Mouse (Mus musculus) neural tube, embryonic 14.5 days (tissue): ENCODE results near the gene Crybg2. TPM values are rescaled to one million over a fixed set of nuclear protein-coding genes. Genes with fewer than 3 reads are reported as not detected.

Source experiments
- ATAC-seq: fragments of 200-750 bp; cut with Nextera tagmentation; 2 replicates; pipeline ENCODE4 v1.8.0; 2017; ENCODE audit warnings: low read depth, mild to moderate bottlenecking, moderate TSS enrichment, moderate library complexity
- H3K27ac ChIP-seq: fragments of 300-500 bp; sonication (generic); 2 replicates; pipeline ENCODE4 v1.5.1; 2014; ENCODE audit warnings: low read depth, mild to moderate bottlenecking, control low read depth, low read length, moderate library complexity, mixed read lengths
- H3K27me3 ChIP-seq: fragments of 300-500 bp; sonication (generic); 2 replicates; pipeline ENCODE4 v1.6.1; 2014; ENCODE audit warnings: low read length; ENCODE audit not compliant: control insufficient read depth, insufficient read depth
- H3K36me3 ChIP-seq: fragments of 300-500 bp; sonication (generic); 2 replicates; pipeline ENCODE4 v1.6.1; 2014; ENCODE audit warnings: low read length, mixed read lengths; ENCODE audit not compliant: control insufficient read depth, insufficient read depth
- H3K4me1 ChIP-seq: fragments of 300-500 bp; sonication (generic); 2 replicates; pipeline ENCODE4 v1.6.1; 2014; ENCODE audit warnings: low read length; ENCODE audit not compliant: control insufficient read depth, insufficient read depth
- H3K4me2 ChIP-seq: fragments of 300-500 bp; sonication (generic); 2 replicates; pipeline ENCODE4 v1.6.1; 2014; ENCODE audit warnings: mild to moderate bottlenecking, low read depth, low read length, control low read depth
- H3K4me3 ChIP-seq: fragments of 300-500 bp; sonication (generic); 2 replicates; pipeline ENCODE4 v1.5.1; 2014; ENCODE audit warnings: low read depth, low read length, control low read depth, mixed read lengths
- H3K9ac ChIP-seq: fragments of 300-500 bp; sonication (generic); replicated peaks from 2 replicates; pipeline ENCODE4 v1.6.1; 2014; ENCODE audit warnings: low read depth, mild to moderate bottlenecking, control low read depth, low read length, mixed read lengths
- H3K9me3 ChIP-seq: fragments of 300-500 bp; sonication (generic); 2 replicates; pipeline ENCODE4 v1.6.1; 2016; ENCODE audit warnings: low read length; ENCODE audit not compliant: control insufficient read depth
- WGBS: fragments of 180-500 bp; shearing (Covaris S2); extraction: QIAGEN DNeasy Blood & Tissue Kit; methylation state at CpG from one replicate; pipeline ENCODE4 v1.1.7; 2014; 5-methylcytosine and 5-hydroxymethylcytosine counted together
- polyA plus RNA-seq: library from polyadenylated mRNA; unstranded; fragments of >200 nt; fragmentation: Nextera tagmentation; extraction: Ambion mirVana; gene quantifications from 2 replicates; pipeline ENCODE4 v1.2.1, GENCODE M21; 2014

Crybg2 gene
- polyA plus RNA-seq, 1 experiment from 2014 or later = 2.9 TPM

DNA sequence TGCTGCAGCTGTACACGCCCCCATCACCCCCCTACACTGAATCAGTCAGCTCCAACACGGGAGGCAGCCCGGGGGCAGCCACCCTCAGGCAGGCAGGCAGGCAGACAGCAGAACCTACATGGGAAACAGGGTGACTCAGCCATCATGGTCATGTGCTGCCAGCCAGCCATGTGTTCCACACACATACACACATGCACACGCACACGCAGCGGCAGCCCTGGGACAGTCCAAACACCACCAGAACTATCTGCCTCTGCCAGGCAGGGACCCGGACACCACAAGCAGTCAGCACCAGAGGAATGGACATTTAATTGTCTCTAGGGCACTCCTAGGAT is 66.5 kb downstream of the Crybg2 start:
- 84% methylated on average over 7 of the region's 7 CpGs for WGBS
- H3K27me3 ChIP-seq = no peaks in the 10 kb centered on the region
- H3K4me2 ChIP-seq = no peak overlapping the region
- ATAC-seq = no peak
- H3K9me3 ChIP-seq = no peaks in the 10 kb centered on the region
- peaks cover 11% of the 10 kb centered on the region; the same call in 1 of the 2 replicates for H3K4me1 ChIP-seq
- H3K27ac ChIP-seq = no peak overlapping the region
- H3K36me3 ChIP-seq = no peaks in the 10 kb centered on the region
- H3K9ac ChIP-seq = 0 out of 2 replicates have a peak overlapping the region, but pooled peaks have one; percentile 25
- H3K4me3 ChIP-seq = no peak overlapping the region

DNA sequence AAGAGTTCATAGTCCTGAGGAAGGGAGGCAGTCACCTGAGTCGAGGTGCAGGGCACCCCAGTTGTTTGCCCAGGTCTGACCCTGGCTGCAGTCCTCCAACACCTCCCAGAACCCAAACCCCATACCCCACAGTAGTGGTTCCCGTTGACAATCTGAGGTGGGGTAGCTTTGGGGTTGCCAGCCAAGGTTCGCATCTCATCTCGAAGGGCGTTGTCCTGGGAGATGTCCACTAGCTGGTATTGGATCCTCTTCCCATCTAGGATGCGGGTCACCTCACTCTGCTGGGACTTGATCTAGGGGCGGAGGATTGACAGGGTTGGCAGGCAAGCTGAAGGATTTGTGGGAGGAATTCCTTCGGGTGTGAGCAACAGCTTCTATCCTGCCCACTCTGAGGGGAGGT is 67.2 kb downstream of the Crybg2 start:
- peak overlapping the region; percentile 84 for H3K4me3 ChIP-seq
- H3K9ac ChIP-seq = peak overlapping the region; percentile 92
- H3K27ac ChIP-seq = no peak overlapping the region
- no peaks in the 10 kb centered on the region for H3K27me3 ChIP-seq
- H3K4me1 ChIP-seq = peaks cover 11% of the 10 kb centered on the region; the same call in 1 of the 2 replicates
- 66% methylated on average over 8 of the region's 8 CpGs for WGBS
- H3K9me3 ChIP-seq = no peaks in the 10 kb centered on the region
- no peak for ATAC-seq
- peak overlapping the region; percentile 78 for H3K4me2 ChIP-seq
- H3K36me3 ChIP-seq = no peaks in the 10 kb centered on the region

DNA sequence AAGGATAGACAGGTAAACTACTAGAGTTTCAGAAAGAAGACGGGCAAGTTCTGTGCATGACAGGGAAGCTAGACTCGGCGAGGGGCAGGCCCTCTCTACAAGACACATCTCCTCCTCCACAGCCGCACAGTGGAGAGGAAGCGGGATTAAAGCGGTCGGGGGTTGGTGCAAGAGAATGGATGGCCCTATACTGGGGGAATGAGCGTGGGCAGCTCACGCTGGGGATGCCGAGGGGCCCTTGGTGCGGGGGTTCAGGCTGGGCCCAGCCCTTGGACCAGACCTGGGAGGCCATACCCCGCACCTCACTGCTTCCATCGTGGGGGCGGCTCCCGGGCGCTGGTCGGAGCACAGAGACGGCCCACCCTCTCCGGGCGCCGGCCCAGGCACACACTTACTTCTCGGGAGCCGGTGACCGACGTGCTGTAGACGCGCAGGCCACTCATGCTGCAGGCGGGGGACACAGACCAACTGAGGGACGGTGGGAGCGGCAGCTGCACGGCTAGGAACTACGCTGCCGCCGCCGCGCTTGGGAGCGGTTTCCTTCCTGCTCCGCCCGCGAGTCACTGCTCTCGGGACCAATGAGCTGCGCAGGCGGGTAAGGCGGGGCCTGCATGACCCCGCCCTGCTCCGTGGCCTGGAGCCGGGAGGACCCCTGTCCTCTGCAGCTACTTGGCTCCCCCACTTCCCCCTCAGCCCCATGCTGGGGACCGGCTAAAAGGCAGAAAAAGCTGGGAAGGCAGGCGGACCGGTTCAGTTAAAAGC is 67.8 kb downstream of the Crybg2 start, which contains the start of gene Sh3bgrl3:
Sh3bgrl3 (minus strand) TSS at position 569 of the 762 bp plus-strand sequence.
- Histone ChIP-seq H3K4me3 (peak within 1 kb of the TSS; percentile 84), H3K4me2 (peak within 1 kb of the TSS; percentile 78), H3K27me3 (no peaks in the 10 kb centered on the region), H3K4me1 (peaks cover 11% of the 10 kb centered on the region; the same call in 1 of the 2 replicates), H3K9me3 (no peaks in the 10 kb centered on the region), H3K27ac (peak within 1 kb of the TSS; percentile 76), H3K9ac (peak within 1 kb of the TSS; percentile 92), H3K36me3 (no peaks in the 10 kb centered on the region)
- under 1% methylated on average over 46 of the region's 50 CpGs for whole genome bisulfite sequencing
- ATAC-seq = peak; percentile 96

DNA sequence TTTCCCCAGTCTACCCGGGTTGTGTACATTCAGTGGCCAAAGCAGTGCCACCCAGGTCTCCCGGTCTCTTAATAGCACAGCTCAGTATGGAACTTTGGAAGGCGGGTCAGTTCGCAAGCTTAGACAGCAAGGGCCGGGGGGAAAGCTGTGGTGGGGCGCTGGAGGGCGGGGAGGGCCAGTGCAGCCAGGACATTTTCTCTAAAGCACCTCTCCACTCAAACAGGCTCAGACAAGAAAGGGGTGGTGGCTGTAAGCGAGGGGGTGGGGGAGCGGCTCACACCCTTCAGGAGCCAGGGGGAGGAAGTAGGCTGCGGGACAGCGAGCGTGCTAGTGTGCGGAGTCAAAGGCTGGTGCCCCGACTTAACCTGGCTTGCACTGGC is 68.4 kb downstream of the Crybg2 start:
- peaks cover 11% of the 10 kb centered on the region; the same call in 1 of the 2 replicates for H3K4me1 ChIP-seq
- ATAC-seq = peak; percentile 3; the same call in 1 of the 2 replicates
- no peaks in the 10 kb centered on the region for H3K27me3 ChIP-seq
- no peaks in the 10 kb centered on the region for H3K36me3 ChIP-seq
- peak overlapping the region; percentile 57; the same call in 1 of the 2 replicates for H3K27ac ChIP-seq
- H3K4me3 ChIP-seq = peak overlapping the region; percentile 84
- H3K9me3 ChIP-seq = no peaks in the 10 kb centered on the region
- H3K9ac ChIP-seq = peak overlapping the region; percentile 92
- H3K4me2 ChIP-seq = peak overlapping the region; percentile 78
- 6% methylated on average over 14 of the region's 14 CpGs for WGBS

DNA sequence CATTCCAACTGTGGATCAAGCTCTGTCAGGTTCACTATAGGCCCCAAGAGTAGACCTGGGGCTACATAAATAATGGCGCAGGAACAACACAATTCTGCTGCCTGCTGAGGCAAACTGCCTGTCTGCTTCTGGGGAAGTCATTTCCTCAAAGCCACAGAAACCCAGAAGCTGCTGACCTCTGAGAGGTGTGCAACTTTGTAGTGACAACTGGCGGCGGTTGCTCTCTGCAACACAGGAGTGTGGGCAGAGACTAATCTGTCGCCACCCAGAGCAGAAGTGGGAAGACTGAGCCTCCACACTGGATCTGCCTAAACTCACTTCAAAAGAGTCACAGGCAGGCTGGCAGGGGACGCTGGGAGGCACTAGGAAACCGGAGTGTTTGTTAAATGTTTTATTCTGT is 68.9 kb downstream of the Crybg2 start:
- Histone ChIP-seq H3K36me3 (no peaks in the 10 kb centered on the region), H3K4me1 (peaks cover 11% of the 10 kb centered on the region; the same call in 1 of the 2 replicates), H3K9me3 (no peaks in the 10 kb centered on the region), H3K27me3 (no peaks in the 10 kb centered on the region), H3K9ac (peak overlapping the region; percentile 92; the same call in 1 of the 2 replicates), H3K4me3 (no peak overlapping the region), H3K4me2 (peak overlapping the region; percentile 78), H3K27ac (no peak overlapping the region)
- 51% methylated on average over 6 of the region's 6 CpGs for WGBS
- no peak for ATAC-seq

DNA sequence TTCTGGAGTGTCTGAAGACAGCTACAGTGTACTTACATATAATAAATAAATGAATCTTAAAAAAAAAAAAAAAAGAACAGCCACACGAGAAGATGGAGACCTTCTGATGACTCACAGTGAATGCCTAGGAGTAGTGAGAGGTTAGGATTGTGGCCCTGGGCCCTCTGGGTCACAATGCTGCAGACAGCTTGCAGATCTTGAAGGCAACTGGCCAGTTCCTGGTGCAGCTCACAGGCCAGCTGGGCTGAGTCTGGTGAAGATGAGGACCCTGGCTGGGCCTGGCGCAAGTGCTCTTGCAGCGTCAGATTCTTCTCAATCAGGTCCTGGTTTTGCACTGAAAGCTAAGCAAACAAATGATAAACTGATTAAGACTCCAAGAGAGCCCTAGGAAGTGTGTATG is 71.5 kb downstream of the Crybg2 start:
- no peaks in the 10 kb centered on the region for H3K27me3 ChIP-seq
- no peaks in the 10 kb centered on the region for H3K9me3 ChIP-seq
- no peak overlapping the region for H3K27ac ChIP-seq
- no peaks in the 10 kb centered on the region for H3K36me3 ChIP-seq
- peaks cover 10% of the 10 kb centered on the region; the same call in 1 of the 2 replicates for H3K4me1 ChIP-seq
- ATAC-seq = no peak
- WGBS = 83% methylated on average over 3 of the region's 3 CpGs
- no peak overlapping the region for H3K4me2 ChIP-seq
- no peak overlapping the region for H3K9ac ChIP-seq
- no peak overlapping the region for H3K4me3 ChIP-seq

DNA sequence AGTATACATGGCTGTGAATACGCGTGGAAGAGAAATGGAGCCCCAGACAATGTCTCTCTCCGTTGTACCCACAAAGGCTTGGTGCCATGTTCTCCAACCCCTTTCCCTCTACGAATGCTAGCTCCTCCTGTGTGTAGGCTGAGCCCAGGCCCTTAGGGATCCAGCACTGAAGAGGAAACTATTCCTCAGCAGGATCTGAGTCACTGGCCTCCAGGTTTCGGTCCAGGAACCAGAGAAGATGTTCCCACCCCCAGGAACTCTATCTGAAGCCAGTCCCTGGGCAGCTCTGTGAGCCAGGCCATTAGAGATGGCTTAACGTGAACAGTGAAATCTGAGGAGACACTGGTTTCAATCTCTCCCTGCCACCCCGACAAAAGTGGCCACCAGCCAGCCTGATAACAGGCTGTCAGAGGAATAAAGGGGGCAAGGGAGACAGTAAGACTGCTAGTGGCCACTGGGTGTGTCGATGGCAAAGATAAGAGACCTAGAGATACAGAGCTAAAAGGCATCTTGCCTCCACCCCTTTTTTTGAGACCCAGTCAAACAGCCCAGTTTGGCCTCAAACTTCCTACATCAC is 72.0 kb downstream of the Crybg2 start:
- ATAC-seq = no peak
- no peaks in the 10 kb centered on the region for H3K27me3 ChIP-seq
- H3K27ac ChIP-seq = no peak overlapping the region
- no peaks in the 10 kb centered on the region for H3K9me3 ChIP-seq
- peaks cover 5% of the 10 kb centered on the region; the same call in 1 of the 2 replicates for H3K4me1 ChIP-seq
- H3K4me2 ChIP-seq = no peak overlapping the region
- no peak overlapping the region for H3K4me3 ChIP-seq
- no peaks in the 10 kb centered on the region for H3K36me3 ChIP-seq
- H3K9ac ChIP-seq = no peak overlapping the region
- 89% methylated on average over 8 of the region's 8 CpGs for WGBS

DNA sequence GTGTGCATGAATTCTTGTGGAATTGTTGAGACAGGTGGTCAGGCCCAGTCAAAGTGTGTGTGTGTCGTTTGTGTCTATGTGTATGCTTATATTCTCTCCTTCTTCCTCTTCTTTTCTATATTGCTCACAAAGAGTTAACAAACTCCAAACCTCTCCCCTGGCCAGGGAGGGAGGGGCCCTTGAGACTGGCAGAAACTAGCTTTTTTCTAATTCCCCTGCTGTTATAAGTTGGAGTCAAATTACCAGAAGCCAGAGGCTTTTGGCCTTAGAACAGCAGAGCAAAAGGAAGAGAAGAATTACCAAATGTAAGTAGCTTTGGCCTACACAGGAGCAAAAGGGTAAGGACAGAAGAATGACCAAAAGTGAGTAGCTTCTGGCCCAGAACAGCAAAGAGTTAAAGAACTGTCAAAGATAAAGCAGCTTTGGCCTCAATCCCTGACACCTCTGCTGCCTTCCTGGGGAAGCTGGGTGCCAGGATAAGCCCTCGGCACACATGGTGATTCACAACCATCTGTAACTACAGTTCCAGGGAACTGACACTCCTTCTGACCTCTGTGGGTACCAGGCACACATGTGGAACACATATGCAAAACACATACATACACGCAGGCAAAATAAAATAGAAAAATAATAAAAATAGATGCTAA is 75.8 kb downstream of the Crybg2 start:
- H3K9me3 ChIP-seq = no peaks in the 10 kb centered on the region
- H3K4me3 ChIP-seq = no peak overlapping the region
- ATAC-seq = no peak
- no peaks in the 10 kb centered on the region for H3K36me3 ChIP-seq
- H3K4me1 ChIP-seq = no peaks in the 10 kb centered on the region
- no peak overlapping the region for H3K27ac ChIP-seq
- H3K4me2 ChIP-seq = no peak overlapping the region
- 79% methylated on average over 3 of the region's 3 CpGs for WGBS
- no peak overlapping the region for H3K9ac ChIP-seq
- H3K27me3 ChIP-seq = no peaks in the 10 kb centered on the region

DNA sequence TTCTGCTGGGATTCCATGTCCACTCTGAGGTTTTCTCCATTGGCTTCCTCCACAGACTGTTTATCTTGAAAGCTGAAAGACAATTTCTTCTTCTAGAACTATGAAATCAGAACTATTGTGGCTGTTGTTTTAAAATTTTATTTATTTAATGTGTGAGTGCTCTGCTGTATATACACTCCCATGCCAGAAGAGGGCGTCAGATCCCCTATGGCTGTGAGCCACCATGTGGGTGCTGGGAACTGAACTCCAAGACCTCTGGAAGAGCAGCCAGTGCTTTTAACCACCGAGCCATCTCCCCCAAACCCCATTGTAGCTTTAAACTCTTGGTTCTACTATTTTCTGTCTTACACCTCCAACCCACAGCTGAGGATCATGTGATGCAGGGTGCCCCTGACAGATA is 78.2 kb downstream of the Crybg2 start:
- Histone ChIP-seq H3K27ac (no peak overlapping the region), H3K36me3 (no peaks in the 10 kb centered on the region), H3K9me3 (no peaks in the 10 kb centered on the region), H3K4me3 (no peak overlapping the region), H3K9ac (no peak overlapping the region), H3K4me1 (no peaks in the 10 kb centered on the region), H3K27me3 (no peaks in the 10 kb centered on the region), H3K4me2 (no peak overlapping the region)
- WGBS = 87% methylated on average over 2 of the region's 2 CpGs
- ATAC-seq = no peak
